Mouse (Mus musculus) intestine, embryonic 16.5 days (tissue): ENCODE data around the gene Jmjd6. TPM values are rescaled to one million over a fixed set of nuclear protein-coding genes. Genes with fewer than 3 reads are reported as not detected.

Experiments used
- ATAC-seq: fragments of 200-750 bp; cut with Nextera tagmentation; 2 replicates; pipeline ENCODE4 v1.8.0; 2017; ENCODE audit warnings: moderate TSS enrichment, moderate library complexity
- H3K27ac ChIP-seq: fragments of 300-500 bp; sonication (generic); 2 replicates; pipeline ENCODE4 v1.5.1; 2014; ENCODE audit warnings: mild to moderate bottlenecking, low read length
- H3K27me3 ChIP-seq: fragments of 300-500 bp; sonication (generic); replicated peaks from 2 replicates; pipeline ENCODE4 v1.6.1; 2014; ENCODE audit warnings: low read length, control low read depth, mixed read lengths; ENCODE audit not compliant: control insufficient read depth, insufficient read depth
- H3K36me3 ChIP-seq: fragments of 300-500 bp; sonication (generic); 2 replicates; pipeline ENCODE4 v1.6.1; 2014; ENCODE audit warnings: low read length, control low read depth; ENCODE audit not compliant: control insufficient read depth, insufficient read depth
- H3K4me1 ChIP-seq: fragments of 300-500 bp; sonication (generic); 2 replicates; pipeline ENCODE4 v1.6.1; 2014; ENCODE audit warnings: low read length, control low read depth, mixed read lengths; ENCODE audit not compliant: control insufficient read depth, insufficient read depth
- H3K4me2 ChIP-seq: fragments of 300-500 bp; sonication (generic); 2 replicates; pipeline ENCODE4 v1.6.1; 2014; ENCODE audit warnings: low read depth, low read length, control low read depth
- H3K4me3 ChIP-seq: fragments of 300-500 bp; sonication (generic); 2 replicates; pipeline ENCODE4 v1.5.1; 2014; ENCODE audit warnings: mild to moderate bottlenecking, low read length
- H3K9ac ChIP-seq: fragments of 300-500 bp; sonication (generic); 2 replicates; pipeline ENCODE4 v1.6.1; 2014; ENCODE audit warnings: low read depth, low read length
- H3K9me3 ChIP-seq: fragments of 300-500 bp; sonication (generic); 2 replicates; pipeline ENCODE4 v1.6.1; 2016; ENCODE audit warnings: low read length, control low read depth; ENCODE audit not compliant: control insufficient read depth
- WGBS: fragments of 180-500 bp; shearing (Covaris S2); extraction: QIAGEN DNeasy Blood & Tissue Kit; methylation state at CpG from one replicate; pipeline ENCODE4 v1.1.7; 2014; 5-methylcytosine and 5-hydroxymethylcytosine counted together
- polyA plus RNA-seq: library from polyadenylated mRNA; unstranded; fragments of >200 nt; fragmentation: Nextera tagmentation; extraction: Ambion mirVana; gene quantifications from 2 replicates; pipeline ENCODE4 v1.2.1, GENCODE M21; 2015

Gene Jmjd6
- polyA plus RNA-seq, 1 experiment from 2014 or later = 86.7 TPM

DNA sequence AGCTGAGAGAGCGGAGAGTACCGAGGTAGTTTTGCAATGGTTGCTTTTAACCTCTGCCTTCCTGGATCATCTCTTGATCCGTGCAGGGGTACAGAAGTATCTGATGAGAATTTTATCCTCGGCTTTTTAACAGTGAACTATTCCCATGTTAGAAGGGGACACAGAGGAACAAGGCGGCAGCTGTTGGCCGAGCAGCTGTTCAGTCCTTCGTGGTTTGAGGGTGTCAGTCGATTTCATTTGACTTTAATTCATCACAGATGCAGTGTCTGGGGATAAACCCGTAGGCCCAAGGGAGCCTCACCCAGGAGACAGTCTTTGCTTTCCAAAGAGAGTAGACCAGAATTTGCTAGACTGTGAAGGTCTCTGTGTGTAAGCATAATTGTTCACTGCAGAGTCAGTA is 28.3 kb upstream of the Jmjd6 start:
- Histone ChIP-seq H3K36me3 (0 out of 2 replicates have a peak, but pooled peaks cover 13% of the 10 kb centered on the region), H3K4me3 (no peak overlapping the region), H3K9ac (no peak overlapping the region), H3K4me1 (no peaks in the 10 kb centered on the region), H3K27ac (no peak overlapping the region), H3K27me3 (no peaks in the 10 kb centered on the region), H3K4me2 (no peak overlapping the region), H3K9me3 (no peaks in the 10 kb centered on the region)
- WGBS = 89% methylated on average over 9 of the region's 9 CpGs
- ATAC-seq = no peak

DNA sequence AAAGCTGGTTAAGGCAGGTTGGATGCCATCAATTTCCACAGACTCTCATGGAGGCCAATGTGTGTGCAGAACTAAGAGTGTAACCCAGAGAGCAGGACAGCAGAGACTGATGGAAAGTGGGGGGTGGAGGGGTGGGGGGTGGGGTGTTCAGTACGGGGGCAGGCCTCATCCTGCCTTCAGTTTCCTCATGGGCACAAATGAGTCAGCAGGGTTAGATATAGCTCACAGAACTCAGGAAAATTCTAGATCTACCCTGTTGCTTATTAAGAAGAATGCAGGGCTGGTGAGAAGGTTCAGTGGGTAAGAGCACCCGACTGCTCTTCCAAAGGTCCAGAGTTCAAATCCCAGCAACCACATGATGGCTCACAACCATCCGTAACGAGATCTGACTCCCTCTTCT is 26.4 kb upstream of the Jmjd6 start:
- Histone ChIP-seq H3K9me3 (no peaks in the 10 kb centered on the region), H3K4me2 (no peak overlapping the region), H3K27ac (no peak overlapping the region), H3K27me3 (no peaks in the 10 kb centered on the region), H3K36me3 (0 out of 2 replicates have a peak, but pooled peaks cover 13% of the 10 kb centered on the region), H3K4me3 (no peak overlapping the region), H3K4me1 (no peaks in the 10 kb centered on the region), H3K9ac (no peak overlapping the region)
- WGBS = 84% methylated on average over 4 of the region's 4 CpGs
- ATAC-seq = no peak

- no peak overlapping the region for H3K27ac ChIP-seq
- H3K36me3 ChIP-seq = 0 out of 2 replicates have a peak, but pooled peaks cover 11% of the 10 kb centered on the region
- no peaks in the 10 kb centered on the region for H3K4me1 ChIP-seq
- no peak overlapping the region for H3K9ac ChIP-seq
- ATAC-seq = no peak
- no peaks in the 10 kb centered on the region for H3K27me3 ChIP-seq
- no peak overlapping the region for H3K4me3 ChIP-seq
- WGBS = 73% methylated on average over 8 of the region's 8 CpGs
- H3K4me2 ChIP-seq = no peak overlapping the region
- H3K9me3 ChIP-seq = no peaks in the 10 kb centered on the region
Observed at GRCm38 (mm10) chr11:116869223-116869622, 26.0 kb upstream of the Jmjd6 start.

- H3K27me3 ChIP-seq = no peaks in the 10 kb centered on the region
- WGBS = 76% methylated on average over 3 of the region's 3 CpGs
- no peak for ATAC-seq
- no peak overlapping the region for H3K4me3 ChIP-seq
- peaks cover under 1% of the 10 kb centered on the region; the same call in 1 of the 2 replicates for H3K36me3 ChIP-seq
- no peak overlapping the region for H3K27ac ChIP-seq
- no peaks in the 10 kb centered on the region for H3K4me1 ChIP-seq
- H3K9ac ChIP-seq = no peak overlapping the region
- H3K9me3 ChIP-seq = no peaks in the 10 kb centered on the region
- no peak overlapping the region for H3K4me2 ChIP-seq
Observed at GRCm38 (mm10) chr11:116868129-116868528, 24.9 kb upstream of the Jmjd6 start.

DNA sequence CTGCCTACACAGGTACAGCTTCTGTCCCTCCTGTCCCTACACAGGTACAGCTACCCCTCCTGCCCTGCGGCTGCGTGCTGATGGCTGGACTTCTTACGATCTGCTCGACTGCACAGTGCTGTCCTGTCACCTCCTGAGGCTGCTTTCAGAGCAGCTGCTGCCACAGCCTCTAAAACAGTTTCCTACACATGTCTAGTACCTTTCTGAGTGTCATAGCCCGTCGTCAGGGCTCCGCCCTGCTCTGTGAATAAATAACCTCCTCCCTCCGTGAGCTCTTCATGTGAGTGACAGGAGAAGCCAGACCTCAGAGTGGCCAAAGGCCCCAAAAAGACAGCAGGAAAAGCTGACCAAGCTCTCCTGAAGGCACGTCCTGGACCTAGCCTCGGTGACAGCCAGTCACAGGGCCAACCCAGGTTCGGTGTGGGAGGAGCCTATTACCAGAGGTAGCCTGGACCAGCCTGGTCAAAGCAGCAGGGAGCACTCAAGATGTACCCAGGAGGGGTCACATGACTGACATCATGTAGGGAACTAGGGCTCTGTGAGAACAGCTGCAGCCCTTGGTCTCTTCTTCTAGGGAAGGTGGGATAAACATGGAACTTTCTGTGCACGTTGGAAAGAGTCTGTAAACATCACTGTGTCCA is 22.8 kb upstream of the Jmjd6 start:
- Histone ChIP-seq H3K4me1 (no peaks in the 10 kb centered on the region), H3K27me3 (no peaks in the 10 kb centered on the region), H3K36me3 (no peaks in the 10 kb centered on the region; the same call in 1 of the 2 replicates), H3K27ac (no peak overlapping the region), H3K4me2 (no peak overlapping the region), H3K4me3 (no peak overlapping the region), H3K9me3 (no peaks in the 10 kb centered on the region), H3K9ac (no peak overlapping the region)
- 68% methylated on average over 12 of the region's 12 CpGs for WGBS
- no peak; the same call in 1 of the 2 replicates for ATAC-seq

- no peaks in the 10 kb centered on the region for H3K9me3 ChIP-seq
- H3K36me3 ChIP-seq = peaks cover 4% of the 10 kb centered on the region
- H3K9ac ChIP-seq = no peak overlapping the region
- no peak overlapping the region for H3K27ac ChIP-seq
- no peak for ATAC-seq
- H3K4me3 ChIP-seq = no peak overlapping the region
- 71% methylated on average over 10 of the region's 10 CpGs for WGBS
- no peak overlapping the region for H3K4me2 ChIP-seq
- no peaks in the 10 kb centered on the region for H3K4me1 ChIP-seq
- H3K27me3 ChIP-seq = no peaks in the 10 kb centered on the region
Observed at GRCm38 (mm10) chr11:116864444-116864843, 21.2 kb upstream of the Jmjd6 start.

- no peak overlapping the region for H3K27ac ChIP-seq
- H3K9me3 ChIP-seq = no peaks in the 10 kb centered on the region
- ATAC-seq = no peak
- no peak overlapping the region for H3K9ac ChIP-seq
- no peak overlapping the region for H3K4me2 ChIP-seq
- 51% methylated on average over 12 of the region's 12 CpGs for WGBS
- no peaks in the 10 kb centered on the region for H3K27me3 ChIP-seq
- H3K4me3 ChIP-seq = no peak overlapping the region
- H3K4me1 ChIP-seq = peaks cover 9% of the 10 kb centered on the region
- peaks cover 7% of the 10 kb centered on the region; the same call in 1 of the 2 replicates for H3K36me3 ChIP-seq
Observed at GRCm38 (mm10) chr11:116857183-116857850, 14.1 kb upstream of the Jmjd6 start.

DNA sequence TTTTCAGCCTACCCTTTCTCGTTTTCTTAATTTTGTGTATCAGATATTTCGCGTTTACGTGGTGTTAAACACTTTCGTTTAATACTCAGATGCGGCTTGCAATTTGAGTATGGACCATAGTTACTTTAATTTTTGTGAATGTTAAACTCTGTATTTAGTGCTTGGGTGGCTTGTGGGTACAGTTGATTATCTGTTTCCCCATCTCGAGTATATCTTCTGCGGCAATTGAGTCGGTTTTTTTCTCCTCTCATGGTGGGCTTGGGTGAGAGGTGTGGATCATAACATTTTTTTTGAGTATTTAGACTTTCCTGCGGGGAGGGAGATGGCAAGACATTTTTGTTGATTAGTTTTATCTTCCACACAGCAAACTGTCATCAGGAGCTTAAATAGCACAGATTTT is 11.0 kb upstream of the Jmjd6 start:
- peak overlapping the region; percentile 98 for H3K27ac ChIP-seq
- H3K4me2 ChIP-seq = peak overlapping the region; percentile 59
- peak overlapping the region; percentile 87 for H3K9ac ChIP-seq
- peak overlapping the region; percentile 98 for H3K4me3 ChIP-seq
- H3K36me3 ChIP-seq = peaks cover 5% of the 10 kb centered on the region; the same call in 1 of the 2 replicates
- H3K9me3 ChIP-seq = no peaks in the 10 kb centered on the region
- WGBS = 29% methylated on average over 10 of the region's 10 CpGs
- ATAC-seq = no peak
- H3K27me3 ChIP-seq = no peaks in the 10 kb centered on the region
- H3K4me1 ChIP-seq = peaks cover 9% of the 10 kb centered on the region

DNA sequence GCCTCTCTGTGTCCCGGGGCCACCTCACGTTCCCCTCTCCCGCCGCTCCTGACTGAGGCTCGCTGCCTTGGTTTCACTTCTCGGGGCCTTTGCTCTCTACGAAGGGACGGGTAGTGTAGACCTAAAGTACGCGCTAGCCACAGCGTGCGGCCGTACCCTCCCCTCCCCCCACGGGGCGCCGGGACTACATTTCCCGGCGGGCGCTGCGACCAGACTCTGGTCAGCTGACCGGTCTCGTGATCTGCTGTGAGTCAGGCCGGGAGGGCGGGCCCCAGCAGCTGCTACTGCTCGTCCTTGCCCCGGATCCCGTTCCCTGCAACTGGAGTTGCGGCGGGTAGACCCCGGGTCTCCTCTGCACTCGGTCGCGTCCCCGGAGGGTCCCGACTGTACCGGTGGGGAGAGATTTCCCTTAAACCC is 10.3 kb upstream of the Jmjd6 start:
- Histone ChIP-seq H3K27ac (peak overlapping the region; percentile 98), H3K4me2 (peak overlapping the region; percentile 59), H3K36me3 (peaks cover 2% of the 10 kb centered on the region; the same call in 1 of the 2 replicates), H3K4me1 (peaks cover 11% of the 10 kb centered on the region), H3K9ac (peak overlapping the region; percentile 87), H3K4me3 (peak overlapping the region; percentile 98), H3K27me3 (no peaks in the 10 kb centered on the region), H3K9me3 (no peaks in the 10 kb centered on the region)
- peak; percentile 89 for ATAC-seq
- under 1% methylated on average over 36 of the region's 36 CpGs for WGBS
